Mouse (Mus musculus) Patski (cell line): ENCODE measurements around the gene Slc7a8. TPM values are rescaled to one million over a fixed set of nuclear protein-coding genes. Genes with fewer than 3 reads are reported as not detected.

Source experiments
- ATAC-seq: fragments of 100-300 bp; one replicate; pipeline ENCODE4 v1.8.0; 2021
- CTCF ChIA-PET: fragments of 350-600 bp; sonication (Branson Sonifier 250); formaldehyde crosslinking; loops from one replicate; lab custom pipeline; 2022; ENCODE audit warnings: inconsistent platforms; lab: Charles Lee
- POLR2A ChIA-PET: fragments of 350-600 bp; sonication (Branson Sonifier 250); formaldehyde crosslinking; loops from one replicate; lab custom pipeline; 2022; ENCODE audit warnings: antibody characterized with exemption, inconsistent platforms; lab: Charles Lee
- DNase-seq: peaks from one replicate; pipeline ENCODE4 v3.0.0-alpha.2; 2011; ENCODE audit warnings: low read depth, low spot score
- H3K27me3 ChIP-seq: fragments of 371-371 bp; one replicate; pipeline ENCODE4 v1.5.1; 2021
- CTCF ChIP-seq: fragments of 100-300 bp; IDR thresholded peaks from one replicate; pipeline ENCODE4 v1.5.1; 2021
- in situ Hi-C: fragments of 300-500 bp; cut with MboI; formaldehyde crosslinking; loops from 3 replicates; pipeline ENCODE4 v1.11.1; 2018; ENCODE audit warnings: low pct_unique_long_range_greater_than_20kb, mixed read lengths
- polyA plus RNA-seq: library from polyadenylated mRNA; unstranded; gene quantifications from one replicate; pipeline ENCODE4 v1.2.3, GENCODE M21; 2021

Slc7a8 gene
- polyA plus RNA-seq, 1 experiment from 2014 or later: 0.04 TPM

- ATAC-seq (no peak), DNase-seq (no peak)
- in situ Hi-C loops: no loop called here
- ChIA-PET POLR2A (interaction anchor here (0.9 kb wide), 1 partner anchor 16 kb away, joined by 3 read pairs; no protein-coding TSS in a partner anchor), CTCF (interaction anchor here (0.8 to 1.4 kb wide), 3 partner anchors 19 to 23 kb away, joined by 3 read pairs; no protein-coding TSS in a partner anchor)
- no peak for TF ChIP-seq CTCF
- H3K27me3 ChIP-seq: no peaks in the 10 kb centered on the region
Measured at GRCm38 (mm10) chr14:54682396-54682795, 99.3 kb downstream of the Slc7a8 start.

GRCm38 (mm10) chr14:54678657-54679304 is 103.0 kb downstream of the Slc7a8 start:
- ChIA-PET POLR2A (interaction anchor here (0.6 kb wide), 2 partner anchors 69 to 155 kb away, joined by 3 to 4 read pairs; no protein-coding TSS in a partner anchor), CTCF (interaction anchor here (0.9 to 4.3 kb wide), 6 partner anchors 9 to 109 kb away, joined by 3 to 20 read pairs (median 6); no protein-coding TSS in a partner anchor)
- ATAC-seq: peak; percentile 87
- no peaks in the 10 kb centered on the region for H3K27me3 ChIP-seq
- TF ChIP-seq CTCF: no peak
- no peak for DNase-seq
- in situ Hi-C loops: no loop called here

GRCm38 (mm10) chr14:54676290-54676689 is 105.5 kb downstream of the Slc7a8 start:
- ChIA-PET CTCF (interaction anchor here (0.7 to 9.3 kb wide), 2 partner anchors 15 to 38 kb away, joined by 3 to 62 read pairs; no protein-coding TSS in a partner anchor), POLR2A (no interaction called here)
- in situ Hi-C loops: no loop called here
- ATAC-seq (no peak), DNase-seq (no peak)
- H3K27me3 ChIP-seq: no peaks in the 10 kb centered on the region
- TF ChIP-seq CTCF: no peak

- ChIA-PET CTCF (interaction anchor here (1.6 to 9.3 kb wide), 3 partner anchors 10 to 33 kb away, joined by 5 to 62 read pairs (median 5); partner anchors contain the start of gene Cdh24), POLR2A (no interaction called here)
- in situ Hi-C loops: no loop called here
- DNase-seq (no peak), ATAC-seq (no peak)
- H3K27me3 ChIP-seq: no peaks in the 10 kb centered on the region
- no peak for TF ChIP-seq CTCF
Measured at GRCm38 (mm10) chr14:54674317-54674716, 107.4 kb downstream of the Slc7a8 start.

Other genes with a start within 250 kb of the Slc7a8 start
- 23.3 TPM for gene Haus4, start 227.3 kb downstream of the Slc7a8 start, polyA plus RNA-seq
- 91.9 TPM for gene Ajuba, start 204.4 kb downstream of the Slc7a8 start, polyA plus RNA-seq
- gene 4931414P19Rik, start 176.0 kb downstream of the Slc7a8 start, polyA plus RNA-seq: 12.2 TPM
- 335 TPM for gene Psmb5, start 163.9 kb downstream of the Slc7a8 start, polyA plus RNA-seq
- gene Psmb11, start 160.5 kb downstream of the Slc7a8 start, polyA plus RNA-seq: 0.01 TPM
- gene Gm17606, start 141.0 kb downstream of the Slc7a8 start, polyA plus RNA-seq: not detected
- 7.0 TPM for gene Cdh24, start 140.6 kb downstream of the Slc7a8 start, polyA plus RNA-seq
- 69.8 TPM for gene 1700123O20Rik, start 95.7 kb downstream of the Slc7a8 start, polyA plus RNA-seq
- gene Acin1, start 95.0 kb downstream of the Slc7a8 start, polyA plus RNA-seq: 215 TPM
- gene Gm29776, start 83.1 kb downstream of the Slc7a8 start, polyA plus RNA-seq: 0.03 TPM
- gene Cebpe, start 69.8 kb downstream of the Slc7a8 start, polyA plus RNA-seq: not detected
- gene Rnf212b, start 32.2 kb upstream of the Slc7a8 start, polyA plus RNA-seq: not detected
- gene Homez, start 89.0 kb upstream of the Slc7a8 start, polyA plus RNA-seq: 14.5 TPM
- 4.4 TPM for gene Ppp1r3e, start 95.6 kb upstream of the Slc7a8 start, polyA plus RNA-seq
- 37.7 TPM for gene Bcl2l2, start 101.4 kb upstream of the Slc7a8 start, polyA plus RNA-seq
- 1.2 TPM for gene Gm20521, start 101.5 kb upstream of the Slc7a8 start, polyA plus RNA-seq
- gene Pabpn1, start 110.6 kb upstream of the Slc7a8 start, polyA plus RNA-seq: 194 TPM
- 25.3 TPM for gene Slc22a17, start 131.2 kb upstream of the Slc7a8 start, polyA plus RNA-seq
- gene Efs, start 144.2 kb upstream of the Slc7a8 start, polyA plus RNA-seq: not detected
- gene Il25, start 150.7 kb upstream of the Slc7a8 start, polyA plus RNA-seq: not detected
- gene Cmtm5, start 154.3 kb upstream of the Slc7a8 start, polyA plus RNA-seq: not detected
- 0.18 TPM for gene Myh6, start 185.0 kb upstream of the Slc7a8 start, polyA plus RNA-seq
- gene Gm17428, start 195.0 kb upstream of the Slc7a8 start, polyA plus RNA-seq: not detected
- 0.23 TPM for gene Myh7, start 212.7 kb upstream of the Slc7a8 start, polyA plus RNA-seq
- 43.7 TPM for gene Ngdn, start 233.5 kb upstream of the Slc7a8 start, polyA plus RNA-seq